Mouse (Mus musculus): ENCODE results near the gene Cdh16. TPM values are rescaled to one million over a fixed set of nuclear protein-coding genes. Genes with fewer than 3 reads are reported as not detected.

Gene Cdh16
- polyA plus RNA-seq, 1 experiment from 2014 or later, result 0.18 TPM

DNA sequence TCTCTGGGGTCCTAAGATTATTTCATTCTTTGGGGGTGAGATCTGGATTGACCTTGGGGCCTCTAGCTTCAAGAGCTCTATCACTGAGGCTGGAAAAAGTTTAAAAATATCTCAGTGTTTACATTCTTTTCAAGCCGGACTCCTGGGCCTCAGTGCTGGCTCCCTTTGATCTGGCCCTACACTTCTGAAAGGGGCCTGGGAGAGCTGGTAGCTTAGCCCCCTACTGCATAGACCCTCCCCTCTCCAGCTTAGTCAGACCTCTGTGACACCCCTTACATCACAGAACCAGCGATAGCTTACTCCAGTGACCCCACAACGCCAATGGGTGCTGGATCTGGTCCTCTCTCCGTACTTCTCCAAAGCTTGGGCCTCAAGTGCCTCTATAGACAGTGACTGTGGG is 12.6 kb downstream of the Cdh16 start:
- WGBS (ENCODE audit: insufficient replicate concordance), result 58% methylated on average over 4 of the region's 4 CpGs

DNA sequence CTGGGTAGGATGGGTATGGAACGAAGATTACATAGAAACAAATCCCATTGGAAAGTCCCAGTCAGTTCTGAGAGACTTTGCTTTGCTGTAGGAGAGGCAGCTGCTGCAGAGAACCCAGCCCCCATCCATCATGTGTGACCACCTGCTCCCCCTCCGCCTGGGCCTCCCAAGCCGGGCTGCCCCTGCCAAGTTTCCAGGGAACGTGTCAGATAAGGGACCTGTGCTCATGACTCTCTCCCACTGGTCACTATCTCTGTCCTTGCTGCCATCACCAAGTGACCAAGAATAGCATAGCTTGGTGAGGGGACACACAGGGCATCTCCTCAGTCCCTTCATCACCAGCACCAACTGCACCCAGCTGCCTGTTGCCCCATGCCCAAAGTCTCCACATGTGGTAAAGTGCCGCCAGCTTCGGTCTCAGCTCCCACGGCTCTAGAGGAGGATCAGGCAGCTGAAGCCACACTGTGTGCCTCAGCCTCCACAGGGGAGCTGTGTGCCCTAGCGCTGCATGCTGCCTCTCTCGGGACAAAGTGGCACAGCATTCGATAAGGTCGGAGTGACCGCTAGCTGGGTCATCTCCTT is 13.9 kb downstream of the Cdh16 start:
- no peak for ATAC-seq (ENCODE audit: insufficient read depth)
- no peaks in the 10 kb centered on the region for H3K27me3 ChIP-seq
- no peak overlapping the region for H3K27ac ChIP-seq (replicated peaks)
- no peaks in the 10 kb centered on the region for H3K9me3 ChIP-seq (replicated peaks)
- no peaks in the 10 kb centered on the region for H3K36me3 ChIP-seq (replicated peaks)
- H3K4me1 ChIP-seq (replicated peaks), result no peaks in the 10 kb centered on the region
- no peak overlapping the region for H3K4me2 ChIP-seq
- H3K9ac ChIP-seq, result no peak overlapping the region
- H3K4me3 ChIP-seq (replicated peaks), result no peak overlapping the region
- WGBS (ENCODE audit: insufficient replicate concordance), result 70% methylated on average over 12 of the region's 12 CpGs

More for the DNA sequence above, 12.6 kb downstream of the Cdh16 start:
- Histone ChIP-seq H3K27ac (replicated peaks) (no peak overlapping the region), H3K27me3 (no peaks in the 10 kb centered on the region), H3K36me3 (replicated peaks) (no peaks in the 10 kb centered on the region), H3K4me2 (no peak overlapping the region), H3K4me3 (replicated peaks) (no peak overlapping the region), H3K4me1 (replicated peaks) (no peaks in the 10 kb centered on the region), H3K9ac (no peak overlapping the region), H3K9me3 (replicated peaks) (no peaks in the 10 kb centered on the region)
- no peak for ATAC-seq (ENCODE audit: insufficient read depth)

DNA sequence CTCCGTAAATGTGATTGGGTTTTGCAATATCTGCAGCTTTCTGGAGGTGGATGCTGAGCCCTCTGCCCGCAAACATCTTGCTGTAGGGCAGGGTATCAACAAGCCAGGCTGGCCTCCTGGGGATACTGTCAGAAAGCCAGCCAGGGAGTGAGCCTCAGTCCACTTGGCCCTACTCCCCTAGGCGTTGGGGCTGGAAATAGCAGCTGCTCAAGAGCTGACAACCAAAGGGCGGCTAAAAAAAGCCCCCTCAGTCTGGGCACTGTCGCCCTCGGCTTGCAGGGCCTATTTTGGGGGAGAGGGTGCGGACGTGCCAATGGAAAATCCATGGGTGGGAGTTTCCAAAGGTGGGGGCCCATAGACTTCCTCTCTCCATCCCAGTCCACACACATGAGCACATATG is 15.0 kb downstream of the Cdh16 start:
- Histone ChIP-seq H3K4me3 (replicated peaks) (no peak overlapping the region), H3K4me2 (no peak overlapping the region), H3K9ac (no peak overlapping the region), H3K27me3 (no peaks in the 10 kb centered on the region), H3K36me3 (replicated peaks) (no peaks in the 10 kb centered on the region), H3K9me3 (replicated peaks) (no peaks in the 10 kb centered on the region), H3K4me1 (replicated peaks) (no peaks in the 10 kb centered on the region), H3K27ac (replicated peaks) (no peak overlapping the region)
- WGBS (ENCODE audit: insufficient replicate concordance), result 60% methylated on average over 8 of the region's 8 CpGs
- ATAC-seq (ENCODE audit: insufficient read depth), result no peak

DNA sequence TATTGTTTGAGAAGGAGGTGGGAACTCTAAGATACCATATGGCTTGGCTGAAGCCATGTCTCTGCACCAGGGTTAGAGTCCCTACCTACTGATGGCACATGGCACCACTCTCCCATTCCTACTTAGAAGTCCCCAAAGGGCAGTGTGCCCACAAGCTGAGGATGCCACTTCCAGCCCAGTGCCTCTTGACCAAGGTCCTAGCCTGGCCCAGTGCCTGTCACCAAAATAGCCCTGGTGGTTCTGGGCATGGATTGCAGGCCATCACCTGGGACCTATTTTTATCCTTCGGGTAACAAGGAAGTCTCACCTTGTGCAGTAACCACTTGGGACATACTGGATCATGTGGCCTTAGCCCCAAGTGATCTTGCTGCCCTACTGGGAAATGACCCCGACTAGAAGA is 16.3 kb downstream of the Cdh16 start:
- WGBS (ENCODE audit: insufficient replicate concordance), result 39% methylated on average over 2 of the region's 2 CpGs
- no peaks in the 10 kb centered on the region for H3K4me1 ChIP-seq (replicated peaks)
- H3K4me3 ChIP-seq (replicated peaks), result no peak overlapping the region
- no peaks in the 10 kb centered on the region for H3K9me3 ChIP-seq (replicated peaks)
- H3K27ac ChIP-seq (replicated peaks), result no peak overlapping the region
- H3K36me3 ChIP-seq (replicated peaks), result no peaks in the 10 kb centered on the region
- H3K9ac ChIP-seq, result no peak overlapping the region
- H3K4me2 ChIP-seq, result no peak overlapping the region
- no peak for ATAC-seq (ENCODE audit: insufficient read depth)
- no peaks in the 10 kb centered on the region for H3K27me3 ChIP-seq

DNA sequence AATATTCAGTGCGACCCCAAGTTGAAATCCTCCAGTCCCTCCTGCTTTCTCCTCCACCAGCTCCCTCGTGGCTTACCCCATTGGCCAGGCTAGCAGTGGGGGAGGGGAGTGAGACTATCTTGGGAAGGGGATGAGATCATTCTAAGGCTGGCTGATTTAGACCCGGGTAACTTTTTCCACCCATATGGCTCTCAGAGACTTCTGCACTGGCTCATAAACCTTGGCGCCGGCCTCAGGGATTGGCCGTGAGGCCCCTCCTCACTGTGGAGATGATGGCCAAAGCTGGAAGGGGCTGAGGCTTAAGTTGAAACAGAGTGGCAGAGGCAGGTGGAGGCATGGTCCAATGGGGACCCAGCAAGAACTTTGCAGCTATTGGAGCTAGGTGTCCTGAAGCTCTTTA is 17.9 kb downstream of the Cdh16 start:
- H3K9me3 ChIP-seq (replicated peaks), result no peaks in the 10 kb centered on the region
- no peak overlapping the region for H3K4me2 ChIP-seq
- H3K4me3 ChIP-seq (replicated peaks), result no peak overlapping the region
- H3K27ac ChIP-seq (replicated peaks), result no peak overlapping the region
- no peaks in the 10 kb centered on the region for H3K36me3 ChIP-seq (replicated peaks)
- peaks cover 11% of the 10 kb centered on the region for H3K27me3 ChIP-seq
- no peak overlapping the region for H3K9ac ChIP-seq
- H3K4me1 ChIP-seq (replicated peaks), result peaks cover 10% of the 10 kb centered on the region
- WGBS (ENCODE audit: insufficient replicate concordance), result 40% methylated on average over 6 of the region's 6 CpGs
- no peak for ATAC-seq (ENCODE audit: insufficient read depth)

DNA sequence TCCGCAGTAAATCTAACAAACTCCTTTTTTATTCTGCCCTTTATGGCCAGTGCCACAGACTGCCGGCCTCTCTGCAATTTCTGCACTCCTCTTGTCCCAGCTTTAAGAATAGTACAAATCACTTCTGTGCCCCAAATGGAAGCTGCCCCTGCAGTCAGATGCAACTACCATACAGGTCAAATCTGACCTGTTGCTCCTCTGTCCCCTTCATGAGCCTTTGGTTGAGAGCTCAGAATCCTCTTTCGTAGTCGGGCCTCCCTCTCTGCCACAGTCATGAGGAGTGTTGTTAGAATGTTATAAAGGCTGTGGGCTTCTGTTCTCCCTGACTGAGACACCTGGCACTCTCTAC is 21.0 kb downstream of the Cdh16 start:
- H3K4me3 ChIP-seq (replicated peaks), result no peak overlapping the region
- no peaks in the 10 kb centered on the region for H3K36me3 ChIP-seq (replicated peaks)
- H3K4me2 ChIP-seq, result no peak overlapping the region
- 62% methylated on average over 4 of the region's 4 CpGs for WGBS (ENCODE audit: insufficient replicate concordance)
- ATAC-seq (ENCODE audit: insufficient read depth), result no peak
- peaks cover 12% of the 10 kb centered on the region for H3K4me1 ChIP-seq (replicated peaks)
- peaks cover 16% of the 10 kb centered on the region for H3K27me3 ChIP-seq
- no peak overlapping the region for H3K27ac ChIP-seq (replicated peaks)
- H3K9ac ChIP-seq, result no peak overlapping the region
- no peaks in the 10 kb centered on the region for H3K9me3 ChIP-seq (replicated peaks)

DNA sequence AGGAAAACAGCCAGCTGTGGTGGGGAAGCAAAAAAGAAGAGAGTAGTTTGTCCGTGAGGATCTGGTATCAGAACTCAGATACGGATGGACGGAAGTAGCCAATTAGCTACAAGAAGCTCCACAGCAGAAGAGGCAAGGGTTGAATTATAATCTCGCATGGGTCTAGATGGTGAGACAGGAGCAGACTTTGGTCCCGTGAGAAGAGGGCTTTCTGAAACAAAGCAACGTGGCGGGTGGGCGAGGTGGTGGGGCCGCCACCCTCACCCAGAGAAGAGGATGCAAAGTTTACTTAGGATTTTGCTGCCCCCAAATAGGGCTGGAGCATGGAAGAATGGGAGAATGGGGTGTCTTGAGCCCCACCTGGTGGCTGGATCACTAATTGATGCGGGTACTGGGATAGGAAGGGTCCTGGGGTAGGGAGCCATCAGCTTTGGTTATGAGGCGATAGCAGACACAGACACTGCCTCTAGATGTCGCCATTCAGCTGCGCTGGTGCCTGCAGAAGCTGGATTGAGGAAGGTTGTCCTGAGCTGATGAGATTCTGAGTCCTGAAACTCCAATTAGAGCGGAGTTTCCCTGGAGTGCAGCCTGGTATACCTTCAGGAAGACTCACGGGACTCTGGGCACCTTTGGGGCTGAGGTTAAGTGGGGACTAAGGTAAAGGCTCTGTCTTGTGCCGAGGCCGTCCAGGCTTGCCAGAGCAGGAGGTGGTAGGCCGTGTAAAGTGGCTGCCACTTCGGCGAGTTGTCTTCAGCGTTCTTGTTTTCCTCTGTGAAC is 21.5 kb downstream of the Cdh16 start:
- 21% methylated on average over 21 of the region's 21 CpGs for WGBS (ENCODE audit: insufficient replicate concordance)
- H3K4me1 ChIP-seq (replicated peaks), result peaks cover 12% of the 10 kb centered on the region
- no peak overlapping the region for H3K27ac ChIP-seq (replicated peaks)
- H3K27me3 ChIP-seq, result peaks cover 16% of the 10 kb centered on the region
- H3K9ac ChIP-seq, result no peak overlapping the region
- 0 out of 2 replicates have a peak overlapping the region, but pooled peaks have one; percentile 10 for H3K4me3 ChIP-seq (replicated peaks)
- no peaks in the 10 kb centered on the region for H3K36me3 ChIP-seq (replicated peaks)
- H3K4me2 ChIP-seq, result peak overlapping the region; percentile 47
- no peaks in the 10 kb centered on the region for H3K9me3 ChIP-seq (replicated peaks)
- peak; percentile 65 for ATAC-seq (ENCODE audit: insufficient read depth)

DNA sequence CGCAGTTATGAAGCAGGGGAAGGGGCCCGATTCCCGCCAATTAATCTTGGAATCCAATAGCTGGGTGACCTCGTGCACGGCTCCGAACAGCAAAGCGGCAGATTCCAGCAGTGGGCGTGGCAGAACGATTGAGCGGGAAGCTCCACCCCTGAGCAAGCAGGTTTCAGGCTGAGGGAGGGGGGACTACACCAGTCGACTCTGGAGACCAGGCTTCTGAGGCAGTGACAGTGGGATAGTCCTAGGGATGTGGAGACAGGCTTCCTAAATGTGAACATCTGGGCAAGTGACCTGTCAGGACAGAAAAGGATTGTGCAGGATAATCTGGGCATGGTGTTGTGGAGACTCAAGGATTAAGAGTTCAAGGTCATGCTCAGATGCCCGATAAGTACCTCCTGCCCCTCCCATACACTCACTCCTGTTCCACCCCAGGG is 22.2 kb downstream of the Cdh16 start:
- H3K9me3 ChIP-seq (replicated peaks), result no peaks in the 10 kb centered on the region
- H3K27ac ChIP-seq (replicated peaks), result no peak overlapping the region
- ATAC-seq (ENCODE audit: insufficient read depth), result no peak
- WGBS (ENCODE audit: insufficient replicate concordance), result 1% methylated on average over 12 of the region's 12 CpGs
- H3K36me3 ChIP-seq (replicated peaks), result no peaks in the 10 kb centered on the region
- H3K4me1 ChIP-seq (replicated peaks), result peaks cover 12% of the 10 kb centered on the region
- H3K4me3 ChIP-seq (replicated peaks), result 0 out of 2 replicates have a peak overlapping the region, but pooled peaks have one; percentile 10
- H3K4me2 ChIP-seq, result peak overlapping the region; percentile 47
- peaks cover 16% of the 10 kb centered on the region for H3K27me3 ChIP-seq
- no peak overlapping the region for H3K9ac ChIP-seq

DNA sequence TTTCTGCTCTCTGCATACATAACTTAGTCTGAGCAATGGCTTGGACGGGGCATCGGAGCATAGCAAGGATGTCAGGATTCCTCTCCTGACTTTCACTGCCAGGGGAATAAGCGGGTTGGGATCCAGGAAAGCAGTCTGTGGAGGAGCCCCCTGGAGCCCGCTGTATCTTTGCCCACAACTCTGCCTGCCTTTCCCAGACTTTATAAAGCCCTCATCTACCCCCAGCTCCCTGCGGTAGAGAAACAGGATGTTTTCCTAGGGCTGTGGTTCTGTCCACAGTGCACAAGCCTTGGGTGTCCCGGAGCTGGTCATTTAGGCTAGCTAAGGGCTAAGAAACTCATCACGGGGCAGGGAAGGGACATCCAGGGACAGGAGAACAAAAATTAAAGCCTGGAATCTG is 22.8 kb downstream of the Cdh16 start:
- Histone ChIP-seq H3K4me3 (replicated peaks) (no peak overlapping the region), H3K4me2 (peak overlapping the region; percentile 47; the same call in 1 of the 2 replicates), H3K4me1 (replicated peaks) (peaks cover 14% of the 10 kb centered on the region), H3K36me3 (replicated peaks) (no peaks in the 10 kb centered on the region), H3K27me3 (peaks cover 16% of the 10 kb centered on the region), H3K9ac (no peak overlapping the region), H3K27ac (replicated peaks) (no peak overlapping the region), H3K9me3 (replicated peaks) (no peaks in the 10 kb centered on the region)
- ATAC-seq (ENCODE audit: insufficient read depth), result no peak
- 29% methylated on average over 7 of the region's 7 CpGs for WGBS (ENCODE audit: insufficient replicate concordance)

DNA sequence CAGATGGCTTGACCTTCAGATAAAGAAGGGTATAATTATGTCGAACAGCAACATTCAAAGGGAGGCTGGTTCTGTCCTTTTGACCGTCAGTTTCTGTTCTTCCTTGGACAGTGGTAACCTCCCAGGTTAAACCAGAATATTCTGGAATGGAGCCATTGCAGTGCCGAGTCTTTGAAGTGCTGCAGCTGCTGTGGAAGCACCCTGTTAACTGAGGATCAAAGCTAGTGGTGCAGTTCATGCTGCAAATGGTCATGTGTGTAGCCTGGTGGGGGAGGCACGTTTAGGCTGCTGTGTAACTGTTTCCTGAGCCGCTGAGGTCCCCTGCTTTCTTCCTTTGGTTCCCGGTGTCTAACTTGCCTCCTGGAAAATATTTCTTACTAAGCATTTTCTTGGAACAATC is 25.7 kb downstream of the Cdh16 start:
- H3K4me1 ChIP-seq (replicated peaks), result peaks cover 22% of the 10 kb centered on the region
- H3K4me3 ChIP-seq (replicated peaks), result no peak overlapping the region
- H3K9me3 ChIP-seq (replicated peaks), result no peaks in the 10 kb centered on the region
- H3K9ac ChIP-seq, result no peak overlapping the region
- WGBS (ENCODE audit: insufficient replicate concordance), result 54% methylated on average over 6 of the region's 6 CpGs
- peaks cover 16% of the 10 kb centered on the region for H3K36me3 ChIP-seq (replicated peaks)
- no peak overlapping the region for H3K4me2 ChIP-seq
- no peak for ATAC-seq (ENCODE audit: insufficient read depth)
- H3K27ac ChIP-seq (replicated peaks), result no peak overlapping the region
- H3K27me3 ChIP-seq, result peaks cover 16% of the 10 kb centered on the region

DNA sequence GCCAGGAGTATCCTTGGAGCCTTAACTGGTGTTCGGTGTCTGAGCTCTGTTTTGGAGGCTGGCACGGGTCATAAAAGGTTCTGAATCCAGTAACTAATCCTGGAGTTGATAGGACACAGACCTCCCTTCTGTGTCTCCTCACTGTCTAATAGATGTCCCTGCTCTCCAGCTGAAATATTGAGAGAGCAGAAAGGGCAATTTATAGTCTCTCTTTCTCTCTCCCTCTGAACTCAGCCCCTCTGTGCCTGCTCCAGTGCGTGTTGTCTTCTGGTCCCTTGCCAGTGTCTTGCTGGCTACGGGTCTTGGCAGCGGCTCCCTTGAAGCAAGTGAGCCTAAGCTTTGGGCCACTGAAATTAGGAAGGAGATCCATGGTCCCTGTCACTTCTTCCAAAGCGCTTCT is 26.5 kb downstream of the Cdh16 start:
- peaks cover 20% of the 10 kb centered on the region for H3K36me3 ChIP-seq (replicated peaks)
- H3K4me3 ChIP-seq (replicated peaks), result no peak overlapping the region
- H3K4me2 ChIP-seq, result no peak overlapping the region
- H3K27me3 ChIP-seq, result peaks cover 16% of the 10 kb centered on the region
- no peaks in the 10 kb centered on the region for H3K9me3 ChIP-seq (replicated peaks)
- peaks cover 23% of the 10 kb centered on the region for H3K4me1 ChIP-seq (replicated peaks)
- WGBS (ENCODE audit: insufficient replicate concordance), result 75% methylated on average over 6 of the region's 6 CpGs
- no peak overlapping the region for H3K27ac ChIP-seq (replicated peaks)
- no peak for ATAC-seq (ENCODE audit: insufficient read depth)
- H3K9ac ChIP-seq, result no peak overlapping the region
